Mouse (Mus musculus) ZHBTc4 (cell line): ENCODE measurements around the gene Ppp4c.

Source experiments
- DNase-seq: peaks from one replicate; pipeline ENCODE4 v3.0.0-alpha.2; 2011; ENCODE audit warnings: low read depth, low spot score

The Ppp4c gene

GRCm38 (mm10) chr7:126791851-126792720, at the start of gene Ppp4c:
Gene Ppp4c, minus strand, starts transcription at chr7:126792496.
- peak; percentile 99 for DNase-seq

GRCm38 (mm10) chr7:126833294-126833693, 41.0 kb upstream of the Ppp4c start:
- DNase-seq, result no peak

GRCm38 (mm10) chr7:126832036-126832598, 39.8 kb upstream of the Ppp4c start:
- DNase-seq, result peak; percentile 97

- DNase-seq, result no peak
These were observed 39.2 kb upstream of the Ppp4c start, which contains the start of gene 4930451I11Rik for GRCm38 (mm10) chr7:126831539-126831938. Gene 4930451I11Rik, minus strand, starts transcription at chr7:126831639.

- DNase-seq, result no peak
These were observed 33.7 kb upstream of the Ppp4c start for GRCm38 (mm10) chr7:126825952-126826351.

- DNase-seq, result no peak
These were observed 33.1 kb upstream of the Ppp4c start for GRCm38 (mm10) chr7:126825403-126825802.

GRCm38 (mm10) chr7:126823940-126824339, 31.6 kb upstream of the Ppp4c start:
- no peak for DNase-seq

GRCm38 (mm10) chr7:126823202-126823711, 31.0 kb upstream of the Ppp4c start:
- DNase-seq, result no peak

GRCm38 (mm10) chr7:126822741-126823140, 30.4 kb upstream of the Ppp4c start:
- DNase-seq, result no peak

GRCm38 (mm10) chr7:126821835-126822511, 29.7 kb upstream of the Ppp4c start:
- DNase-seq, result peak; percentile 86

GRCm38 (mm10) chr7:126818818-126819217, 26.5 kb upstream of the Ppp4c start:
- no peak for DNase-seq

- peak; percentile 59 for DNase-seq
These were observed 25.3 kb upstream of the Ppp4c start for GRCm38 (mm10) chr7:126817595-126817994.

- DNase-seq, result no peak
These were observed 24.2 kb upstream of the Ppp4c start for GRCm38 (mm10) chr7:126816494-126816893.

- no peak for DNase-seq
These were observed 23.5 kb upstream of the Ppp4c start for GRCm38 (mm10) chr7:126815726-126816222.

- no peak for DNase-seq
These were observed 17.6 kb upstream of the Ppp4c start for GRCm38 (mm10) chr7:126809723-126810369.

GRCm38 (mm10) chr7:126808703-126809455, 16.6 kb upstream of the Ppp4c start:
- DNase-seq, result peak; percentile 94

- no peak for DNase-seq
These were observed 15.1 kb upstream of the Ppp4c start for GRCm38 (mm10) chr7:126807405-126807804.

- no peak for DNase-seq
These were observed 14.7 kb upstream of the Ppp4c start for GRCm38 (mm10) chr7:126806956-126807355.

GRCm38 (mm10) chr7:126803751-126804150, 11.5 kb upstream of the Ppp4c start:
- no peak for DNase-seq

- no peak for DNase-seq
These were observed 10.9 kb upstream of the Ppp4c start for GRCm38 (mm10) chr7:126803181-126803580.
